Mouse (Mus musculus) gastrocnemius, postnatal 36 days (tissue): Measurements from ENCODE around the gene Fpr-rs7. TPM values are rescaled to one million over a fixed set of nuclear protein-coding genes. Genes with fewer than 3 reads are reported as not detected.

Experiments used
- DNase-seq, 2 experiments: peaks; one replicate each; pipeline ENCODE4 v3.0.0; 2022
- intact Hi-C: fragments of 180-260 bp; cut with DNase I; formaldehyde crosslinking; loops from one replicate; pipeline ENCODE4 v1.15.1; 2025
- long read RNA-seq, 2 experiments: library from polyadenylated mRNA; stranded (forward); transcript quantifications; one replicate each; pipeline ENCODE4 v2.0.0; 2021
- total RNA-seq, 2 experiments: library from RNA; stranded (reverse); gene quantifications; 2 replicates each; pipeline ENCODE4 v1.2.3; 2021

The Fpr-rs7 gene
- total RNA-seq: not detected
- long read RNA-seq, experiment 1: 0 reads
- long read RNA-seq, experiment 2: 0 reads

- DNase-seq: no peak
- intact Hi-C loops: no loop called here
Measured at GRCm38 (mm10) chr17:20114126-20114525, at the start of gene Fpr-rs7. Gene Fpr-rs7 (minus strand): TSS chr17:20114226.

GRCm38 (mm10) chr17:20074090-20074489, 39.9 kb downstream of the Fpr-rs7 start:
- intact Hi-C loops: no loop called here
- DNase-seq: no peak

GRCm38 (mm10) chr17:20071656-20072396, 42.2 kb downstream of the Fpr-rs7 start:
- intact Hi-C loops: no loop called here
- no peak for DNase-seq

Other genes starting within 250 kb of the Fpr-rs7 start
- not detected for gene Vmn2r104, start 65.9 kb downstream of the Fpr-rs7 start, total RNA-seq
- gene Fpr-rs6, start 68.9 kb upstream of the Fpr-rs7 start, total RNA-seq: not detected
- not detected for gene Vmn2r105, start 120.8 kb upstream of the Fpr-rs7 start, total RNA-seq
- gene Vmn2r106, start 171.3 kb upstream of the Fpr-rs7 start, total RNA-seq: not detected
- not detected for gene Vmn2r107, start 231.0 kb upstream of the Fpr-rs7 start, total RNA-seq